Mouse (Mus musculus): ENCODE data around the gene Armc8. TPM values are rescaled to one million over a fixed set of nuclear protein-coding genes. Genes with fewer than 3 reads are reported as not detected.
A peak's percentile ranks its signal among the peaks of the same experiment; 100 is the strongest.

Gene Armc8
- total RNA-seq, 4 experiments from 2014 or later = 55.8 to 61.7 (median 57.5) TPM

DNA sequence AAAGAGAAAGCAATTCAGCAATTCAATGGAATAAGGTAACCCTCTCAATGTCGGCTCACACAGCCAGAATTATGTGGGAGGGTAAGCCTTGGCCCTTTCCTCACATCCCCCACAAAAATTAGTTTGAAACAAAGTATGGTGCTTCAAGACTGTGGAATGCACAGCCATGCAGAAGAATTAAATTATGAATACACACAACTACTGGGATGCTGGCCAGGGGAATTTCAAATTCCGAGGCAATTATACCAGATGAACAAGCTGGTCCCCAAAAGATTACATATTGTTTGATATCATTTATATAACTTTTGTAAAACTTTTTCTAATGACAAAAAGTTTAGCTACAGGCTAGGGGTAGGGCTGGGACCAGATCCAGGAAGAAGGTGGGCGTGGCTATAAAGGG lies 121.4 kb downstream of the Armc8 start:
- DNase-seq (ENCODE audit: low spot score in 2 of 2) = no peak

DNA sequence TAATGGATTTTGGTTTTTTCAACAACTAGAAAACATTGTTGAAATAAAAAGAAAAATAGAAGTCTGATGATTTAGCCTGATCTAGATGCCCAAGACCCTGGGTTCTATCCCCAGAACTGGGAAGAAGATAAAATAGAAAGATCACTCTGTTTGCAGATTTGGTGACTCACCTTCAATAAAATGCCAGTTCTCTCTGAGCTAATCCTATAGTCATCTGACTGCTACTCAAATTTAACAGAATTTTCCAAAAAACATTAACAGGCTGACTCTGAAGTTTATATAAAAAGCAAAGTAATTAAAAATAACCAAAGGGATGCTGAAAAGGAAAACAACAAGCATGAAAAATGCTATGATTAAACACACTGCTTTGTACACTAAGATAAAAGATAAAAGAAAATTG lies 122.4 kb downstream of the Armc8 start:
- DNase-seq (ENCODE audit: low spot score in 2 of 2) = no peak

DNA sequence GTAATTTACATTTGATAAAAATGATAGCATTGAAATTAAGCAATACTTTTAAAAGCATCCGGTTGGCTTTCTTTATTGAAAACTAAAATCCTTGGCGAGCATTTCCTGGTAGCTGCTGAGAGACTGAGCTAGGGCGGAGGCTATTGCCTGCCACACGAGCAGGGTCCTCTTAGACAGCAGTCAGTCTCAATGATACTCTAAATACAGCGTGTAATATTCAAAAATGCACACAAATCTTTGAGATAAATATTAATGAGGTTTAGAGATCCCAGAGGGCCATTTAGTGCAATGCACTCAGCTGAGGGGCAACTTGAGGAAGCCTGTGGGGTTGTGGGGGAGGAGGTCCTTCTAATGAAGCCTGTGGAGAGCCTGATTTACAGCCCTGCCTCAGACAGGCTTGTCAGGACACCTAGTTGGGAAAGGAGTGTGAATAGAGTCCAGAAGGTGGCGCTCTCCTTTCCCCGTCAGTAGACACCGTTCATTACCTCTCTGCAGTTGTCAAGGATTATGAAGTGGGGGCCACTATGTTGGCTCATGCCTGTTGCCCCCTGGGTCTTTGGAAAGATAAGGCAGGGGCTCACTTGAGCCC lies 124.0 kb downstream of the Armc8 start:
- no peak for DNase-seq (ENCODE audit: low spot score in 2 of 2)

DNA sequence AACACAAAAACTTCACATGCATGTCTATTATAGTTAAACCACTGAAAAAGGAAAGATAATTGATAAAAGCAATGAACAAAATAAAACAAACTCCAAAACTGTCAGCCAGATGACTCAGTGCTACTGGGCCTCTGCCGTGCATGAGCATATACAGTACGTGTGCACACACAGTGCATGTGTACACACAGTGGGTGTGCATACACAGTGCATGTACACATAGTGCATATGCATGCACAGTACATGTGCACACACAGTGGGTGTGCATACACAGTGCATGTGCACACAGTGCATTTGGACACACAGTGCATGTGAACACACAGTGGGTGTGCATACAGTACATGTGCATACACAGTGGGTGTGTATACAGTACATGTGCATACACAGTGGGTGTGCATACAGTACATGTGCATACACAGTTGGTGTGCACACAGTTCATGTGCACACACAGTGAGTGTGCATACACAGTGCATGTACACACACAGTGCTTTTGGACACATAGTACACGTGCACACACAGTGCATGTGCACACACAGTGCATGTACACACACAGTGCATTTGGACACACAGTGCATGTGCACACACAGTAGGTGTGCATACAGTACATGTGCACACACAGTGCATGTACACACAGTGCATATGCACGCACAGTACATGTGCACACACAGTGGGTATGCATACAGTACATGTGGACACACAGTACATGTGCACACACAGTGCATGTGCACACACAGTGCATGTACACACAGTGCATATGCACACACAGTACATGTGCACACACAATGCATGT lies 126.9 kb downstream of the Armc8 start:
- no peak for DNase-seq (ENCODE audit: low spot score in 2 of 2)

DNA sequence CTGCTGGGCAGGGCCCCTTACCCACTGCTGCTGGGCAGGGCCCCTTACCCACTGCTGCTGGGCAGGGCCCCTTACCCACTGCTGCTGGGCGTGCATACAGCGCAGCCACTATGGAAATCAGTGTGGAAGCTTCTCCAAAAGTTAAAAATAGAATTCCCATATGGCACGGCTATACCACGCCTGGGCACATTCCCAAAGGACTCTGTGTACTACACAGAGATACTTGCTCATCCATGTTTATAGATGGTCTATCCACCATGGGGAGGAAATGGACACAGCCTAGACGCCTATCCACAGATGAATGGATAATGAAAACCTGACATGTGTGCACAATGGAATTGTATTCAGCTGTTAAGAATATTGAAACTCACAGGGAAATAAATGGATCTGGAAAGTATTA lies 127.8 kb downstream of the Armc8 start:
- DNase-seq (ENCODE audit: low spot score in 2 of 2) = peak in 1 of 2 experiments; percentile 77

DNA sequence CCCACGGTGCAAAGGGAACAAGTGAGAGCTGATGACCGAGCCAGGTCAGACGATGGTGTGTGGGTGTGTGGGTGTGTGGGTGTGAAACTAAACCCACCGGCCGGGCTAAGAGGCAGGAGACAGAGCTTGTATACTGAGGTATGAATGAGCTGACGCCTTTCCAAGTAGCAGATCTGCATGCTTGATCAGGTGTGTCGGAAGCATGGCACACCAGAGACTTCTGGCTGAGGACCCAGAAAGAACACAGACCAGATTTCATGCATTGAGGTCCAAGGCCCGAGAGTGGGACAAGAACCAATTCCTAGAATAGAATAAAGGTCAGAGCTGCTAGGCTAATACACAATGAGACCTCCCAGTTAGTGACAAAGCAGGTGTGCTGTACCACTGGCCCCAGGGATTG lies 129.6 kb downstream of the Armc8 start:
- DNase-seq (ENCODE audit: low spot score in 2 of 2) = no peak

DNA sequence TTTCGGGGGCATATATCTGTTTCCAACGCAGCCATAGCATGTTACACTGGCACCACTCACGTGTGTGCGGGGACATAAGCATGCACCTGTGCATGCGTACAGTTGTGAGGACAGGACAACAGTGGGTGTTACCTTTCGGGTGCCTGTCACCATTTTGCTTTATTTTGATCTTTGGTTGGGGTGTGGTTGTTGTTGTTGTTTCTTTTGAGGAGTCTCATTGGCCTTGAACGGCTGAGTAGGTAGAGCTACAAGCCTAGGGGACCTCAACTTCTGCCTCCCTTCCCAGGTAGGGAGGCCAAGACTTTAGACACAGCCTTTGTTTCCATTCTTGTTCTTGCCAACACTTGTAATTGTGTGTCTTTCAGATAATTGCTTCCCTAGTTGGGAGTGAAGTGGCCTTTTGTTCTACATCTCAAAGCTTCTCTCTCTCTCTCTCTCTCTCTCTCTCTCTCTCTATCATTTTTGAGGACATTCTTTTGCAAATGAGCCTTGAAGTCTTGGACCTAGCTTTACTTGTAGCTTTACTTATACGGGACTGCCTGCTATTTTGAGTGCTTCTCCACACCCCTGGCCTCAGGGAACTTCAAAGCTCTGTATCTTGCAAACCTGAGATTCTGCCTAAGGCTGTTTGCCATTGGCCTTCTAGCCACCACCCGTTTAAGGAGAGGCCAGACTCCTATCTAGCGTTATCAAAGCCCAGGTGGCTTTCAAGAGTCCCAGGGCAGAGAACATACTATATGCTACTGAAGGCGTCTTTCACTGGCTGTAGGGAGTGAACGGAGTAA lies 130.7 kb downstream of the Armc8 start:
- DNase-seq (ENCODE audit: low spot score in 2 of 2) = no peak

DNA sequence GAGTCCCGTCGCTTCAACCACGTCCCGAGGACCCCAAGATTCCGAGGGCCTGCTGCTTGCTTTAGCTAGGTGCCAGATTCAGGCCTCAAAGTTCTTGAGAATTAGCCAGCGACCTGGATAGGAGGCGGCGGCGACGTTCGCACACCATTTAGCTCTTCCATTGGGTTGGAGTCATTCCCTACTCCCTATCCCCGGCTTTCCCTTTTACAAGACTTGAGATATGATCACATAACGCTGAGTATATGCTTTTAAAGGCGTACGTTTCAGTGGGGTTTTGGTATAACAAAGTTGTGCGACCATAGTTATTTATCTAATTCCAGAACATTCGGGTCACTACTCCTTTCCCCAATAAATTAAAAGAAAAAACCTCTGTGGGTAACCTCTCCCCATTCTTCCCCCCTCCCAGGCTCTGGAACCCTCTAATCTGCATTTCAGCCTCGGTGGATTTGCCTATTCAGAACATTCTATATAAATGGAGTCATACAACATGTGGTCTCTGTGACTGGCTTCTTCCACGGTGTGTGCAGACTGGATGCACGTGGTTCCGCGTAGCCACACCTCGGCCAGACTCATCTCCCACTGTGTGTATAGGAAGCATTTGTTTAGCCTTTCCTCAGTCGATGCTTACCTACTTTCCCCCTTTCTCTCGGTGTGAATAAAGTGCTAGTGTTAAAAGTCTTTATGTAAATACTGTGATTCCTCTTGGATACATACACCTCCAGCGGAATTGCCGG lies 131.5 kb downstream of the Armc8 start, which contains the start of gene Mras:
TSS of gene Mras (minus strand) at position 351 of the 734 bp plus-strand sequence.
- no peak for DNase-seq (ENCODE audit: low spot score in 2 of 2)

DNA sequence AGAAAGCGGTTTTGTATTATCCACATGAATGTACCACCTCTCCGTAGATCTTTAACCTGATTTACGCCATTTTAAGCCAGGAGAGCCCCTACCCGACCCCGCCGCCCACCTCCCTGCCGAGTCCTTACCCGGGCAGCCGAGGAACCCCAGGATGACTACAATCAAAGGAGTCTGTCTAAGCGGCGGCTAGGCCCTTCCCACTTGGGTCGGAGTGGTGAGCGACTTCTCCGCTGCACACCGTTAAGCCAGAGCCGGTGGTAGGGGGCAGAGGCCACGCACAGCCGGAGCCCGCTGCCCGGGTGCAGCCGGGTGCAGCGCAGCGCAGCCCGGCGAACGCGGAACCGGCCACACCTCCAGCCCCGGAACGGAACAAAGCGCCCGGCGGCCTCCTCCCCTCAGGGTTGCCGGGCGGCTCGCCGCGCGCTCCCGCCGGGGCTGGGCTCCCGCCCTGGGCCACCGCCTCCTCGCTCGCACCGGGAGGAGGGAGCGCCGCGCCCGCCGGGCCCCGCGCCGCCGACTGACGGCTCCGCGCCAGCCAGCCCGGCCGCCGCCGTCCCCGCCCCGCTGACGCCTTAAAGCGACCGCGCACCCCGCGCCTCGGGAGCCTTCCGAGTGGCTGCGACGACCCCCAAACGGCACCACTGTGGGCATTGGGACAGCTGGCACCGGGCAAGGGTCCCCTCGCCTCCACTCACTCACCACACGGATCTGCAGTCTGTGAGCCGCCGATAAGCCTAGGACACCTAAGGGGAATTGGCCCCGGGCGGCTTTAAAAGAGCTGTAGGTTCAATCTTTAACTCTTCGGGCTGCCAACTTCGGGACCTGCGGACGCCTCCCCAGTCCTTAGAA lies 132.3 kb downstream of the Armc8 start:
- DNase-seq (ENCODE audit: low spot score in 2 of 2) = peak; percentile 70 to 71

DNA sequence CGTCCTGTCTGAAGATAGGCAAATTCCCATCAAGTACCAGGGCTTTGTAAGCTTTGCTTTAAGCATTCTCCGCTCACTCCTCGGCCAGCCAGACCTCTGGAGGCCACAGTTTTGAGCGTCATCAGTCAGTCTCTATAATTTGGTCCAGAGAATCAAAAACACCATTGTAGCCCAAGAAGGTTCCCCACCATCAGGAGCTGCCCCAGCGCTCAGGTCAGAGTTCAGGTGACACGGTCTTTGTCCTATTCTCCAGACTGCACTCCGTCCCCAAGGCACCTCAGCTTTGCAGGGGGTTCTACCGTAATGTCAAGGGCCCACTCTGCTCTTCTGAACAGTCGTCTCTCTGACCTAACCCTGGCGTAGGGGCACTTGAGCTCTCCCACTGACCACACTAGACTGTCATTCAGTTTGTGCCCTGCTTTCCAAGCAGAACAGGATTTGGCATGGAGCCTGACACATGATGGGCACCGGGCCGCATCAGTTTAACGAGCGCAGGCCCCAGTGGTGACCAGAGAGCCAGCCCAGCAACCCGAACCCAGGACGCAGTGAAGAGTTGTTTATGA lies 133.0 kb downstream of the Armc8 start:
- DNase-seq (ENCODE audit: low spot score in 2 of 2) = no peak

DNA sequence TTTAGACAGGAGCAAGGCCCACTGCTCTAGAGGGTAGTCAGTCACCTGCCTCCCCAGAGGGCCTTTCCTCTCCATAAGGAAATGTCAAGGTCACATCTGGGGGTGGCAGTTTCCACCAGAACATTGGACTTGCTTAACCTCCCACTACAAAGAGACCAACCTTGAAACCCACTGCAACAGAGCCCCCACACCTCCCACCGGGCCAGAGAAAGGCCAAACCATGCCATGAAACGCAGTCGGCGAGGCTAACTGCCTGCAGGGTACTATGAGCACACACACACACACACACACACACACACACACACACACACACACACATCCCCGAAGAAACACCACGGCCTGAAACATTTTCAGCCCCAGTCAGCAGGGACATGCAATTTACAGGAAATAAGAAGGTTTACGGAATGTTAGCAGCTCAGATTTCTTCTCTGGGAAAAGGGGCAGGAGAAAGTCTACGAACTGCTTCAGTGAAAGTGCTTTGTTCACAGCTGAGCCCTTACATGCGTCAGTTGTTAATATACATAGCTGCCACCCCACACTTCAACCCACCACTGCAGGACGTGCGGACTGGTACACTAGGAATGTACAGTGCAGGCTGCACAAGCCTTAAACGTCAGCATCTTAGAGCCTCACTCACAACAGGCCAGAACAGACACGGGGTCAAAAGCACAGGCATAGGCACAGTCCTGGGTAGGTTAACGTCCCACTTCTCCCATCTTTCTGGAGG lies 133.6 kb downstream of the Armc8 start:
- peak in 1 of 2 experiments; percentile 66 for DNase-seq (ENCODE audit: low spot score in 2 of 2)

DNA sequence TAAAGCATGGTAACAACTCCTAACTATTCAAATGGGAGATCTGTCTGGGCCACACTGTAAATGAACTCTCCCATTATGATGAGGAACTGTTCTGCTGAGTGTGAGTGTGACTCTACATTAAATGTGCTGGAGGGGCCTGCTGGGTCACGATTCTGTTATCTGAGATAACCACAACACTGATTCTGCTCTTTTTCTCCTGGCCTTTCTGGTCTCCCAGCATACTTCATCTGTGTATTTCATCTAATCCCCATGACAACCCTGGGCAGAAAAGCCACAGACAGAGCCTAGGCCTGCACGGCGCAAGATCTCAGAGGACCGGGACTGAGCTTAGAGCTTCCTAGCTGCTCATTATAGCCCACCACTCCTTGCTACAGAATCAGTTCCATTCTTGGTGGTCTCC lies 136.2 kb downstream of the Armc8 start:
- no peak for DNase-seq (ENCODE audit: low spot score in 2 of 2)

DNA sequence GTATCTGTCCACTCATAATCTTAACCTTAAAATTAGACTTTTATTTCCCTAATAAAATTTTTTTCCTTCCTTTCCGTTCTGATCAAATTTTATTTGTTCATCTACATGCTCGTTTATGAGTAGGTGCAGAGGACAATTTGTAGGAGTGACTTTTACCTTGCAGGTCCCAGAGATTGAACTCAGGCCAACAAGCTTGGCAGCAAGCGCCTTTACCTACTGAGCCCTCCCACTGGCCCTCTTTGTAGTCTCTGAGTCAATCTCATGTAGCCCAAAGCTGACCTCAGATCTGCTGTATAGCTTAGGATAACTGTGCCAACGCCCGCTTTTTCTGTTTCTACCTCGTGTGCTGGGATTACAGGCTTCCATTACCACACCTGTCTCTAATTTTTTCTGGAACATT lies 136.7 kb downstream of the Armc8 start:
- no peak for DNase-seq (ENCODE audit: low spot score in 2 of 2)

DNA sequence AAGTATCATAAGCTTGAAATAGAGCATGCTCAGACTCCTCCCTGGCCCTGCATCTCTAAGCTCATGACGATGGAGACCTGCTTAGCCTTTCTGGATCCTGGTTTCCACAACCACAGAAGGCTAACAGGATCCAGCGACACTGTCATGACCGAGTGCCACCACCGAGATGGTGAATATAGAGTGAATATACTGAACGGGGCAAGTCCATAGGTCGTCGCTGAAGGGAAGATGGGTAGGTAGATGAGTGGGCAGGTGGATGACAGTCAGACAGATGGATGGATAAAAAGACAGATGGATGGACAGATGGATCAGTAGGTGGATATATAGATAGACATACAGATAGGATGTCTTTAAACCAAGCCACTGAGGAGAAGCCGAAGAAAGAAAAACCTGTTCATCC lies 137.4 kb downstream of the Armc8 start:
- no peak for DNase-seq (ENCODE audit: low spot score in 2 of 2)

DNA sequence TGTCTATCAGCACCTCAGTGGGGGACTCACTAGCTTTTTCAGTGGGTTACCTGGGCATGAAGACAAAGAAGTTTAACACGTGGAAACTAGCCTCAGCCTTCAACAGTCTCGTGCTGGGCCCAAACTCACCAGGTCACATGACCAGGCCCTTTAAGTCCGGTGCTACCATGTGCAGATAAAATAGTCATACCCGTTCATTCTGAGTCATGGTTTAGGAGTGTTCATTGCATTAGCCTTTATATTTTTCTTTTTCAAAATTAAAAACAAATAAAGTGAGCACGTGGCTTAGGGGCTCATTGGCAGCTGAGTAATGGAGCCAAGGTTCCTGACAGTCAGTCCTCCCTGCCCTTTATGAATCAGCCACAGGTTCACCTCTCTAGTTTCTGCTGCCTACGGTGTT lies 137.9 kb downstream of the Armc8 start:
- no peak for DNase-seq (ENCODE audit: low spot score in 2 of 2)

DNA sequence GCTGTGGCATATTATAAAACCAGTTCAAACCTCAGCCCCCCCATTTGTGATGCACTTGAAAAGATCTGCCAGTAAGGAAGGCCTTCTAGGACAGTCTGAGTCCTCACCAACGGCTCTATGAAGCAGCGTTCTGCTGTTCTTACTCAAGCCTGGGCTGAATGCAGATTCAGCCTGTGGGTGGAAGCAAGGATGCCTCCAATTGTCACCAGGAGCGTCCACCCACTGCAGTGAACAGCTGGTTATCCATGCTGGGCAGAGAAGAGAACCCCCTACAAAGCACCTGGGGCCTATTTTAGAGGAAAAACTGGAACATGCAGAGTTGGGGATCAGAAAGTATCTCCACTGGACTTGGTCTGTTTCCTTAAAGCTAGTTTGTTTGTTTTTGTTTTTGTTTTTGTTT lies 138.9 kb downstream of the Armc8 start:
- peak in 1 of 2 experiments; percentile 82 for DNase-seq (ENCODE audit: low spot score in 2 of 2)

DNA sequence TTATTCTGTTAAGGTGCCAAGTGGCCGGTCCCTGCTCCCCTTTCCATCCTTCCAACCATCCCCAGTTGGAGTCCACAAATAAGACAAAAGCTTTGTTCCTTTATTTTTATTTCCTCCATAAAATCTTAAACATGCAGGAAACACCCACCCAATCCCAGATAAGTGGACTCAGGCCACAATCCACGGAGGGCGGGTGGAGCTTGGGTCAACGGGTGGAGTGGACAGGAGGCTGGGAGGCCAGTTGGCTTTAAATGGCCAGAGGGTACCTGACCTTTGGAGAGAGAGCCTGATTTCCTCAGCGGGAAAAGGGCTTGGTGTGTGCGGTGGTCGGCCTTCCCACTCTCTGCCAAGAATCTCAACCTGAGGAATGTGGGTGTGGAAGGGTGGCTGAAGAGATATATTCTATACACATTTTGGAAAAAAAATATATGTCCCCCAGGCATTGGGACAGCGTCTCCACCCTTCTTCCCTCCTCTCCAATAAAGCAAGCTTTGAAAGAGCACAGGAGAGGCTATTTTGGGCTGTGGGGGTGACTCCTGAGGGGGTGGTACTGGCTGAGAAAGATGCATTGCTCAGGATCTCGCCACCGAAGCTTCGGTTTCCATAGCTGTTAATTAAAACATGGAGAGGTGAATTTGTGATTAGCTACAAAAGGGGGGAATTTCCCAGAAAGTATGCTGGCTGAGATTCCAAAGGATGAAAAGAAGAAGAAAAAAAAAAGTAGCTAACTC lies 139.9 kb downstream of the Armc8 start:
- peak in 1 of 2 experiments; percentile 73 for DNase-seq (ENCODE audit: low spot score in 2 of 2)
